ENCODE assay signal across 8 mouse cellular contexts in genomic region chr11:72961072-72961980, GRCm38 (mm10). TPM values are rescaled to one million over a fixed set of nuclear protein-coding genes. Genes with fewer than 3 reads are reported as not detected.
DNase-seq lines count a peak whose midpoint lies in the region; ATAC-seq lines count a peak whose summit lies in the region.

TSS of gene Atp2a3 (plus strand) at chr11:72961169.

- DNase-seq in urinary bladder, adult 2 months (ENCODE audit: low spot score): no peak
- no peak for DNase-seq in urinary bladder, adult 18-20 months (ENCODE audit: low spot score in 2 of 2)
- peak; percentile 39 for DNase-seq in gastrocnemius, postnatal 14 days
- peak; percentile 88 for DNase-seq in induced T-regulatory cell, adult 2 months (ENCODE audit: low read depth)
- peak; percentile 16 for DNase-seq in retina, embryonic 14.5 days (ENCODE audit: low spot score)
- DNase-seq in layer of hippocampus, postnatal 10 days (ENCODE audit: low spot score in 2 of 2): no peak
- DNase-seq in right cerebral cortex, postnatal 4 days: no peak

- 0 out of 2 replicates have a peak within 1 kb of the TSS, but pooled peaks have one; percentile 13 for H3K9ac ChIP-seq in lung, embryonic 15.5 days

- peaks cover 52% of the 10 kb centered on the region for H3K4me1 ChIP-seq in lung, embryonic 15.5 days

- no peaks in the 10 kb centered on the region for H3K36me3 ChIP-seq in lung, embryonic 15.5 days

- intact Hi-C loops in gastrocnemius, postnatal 14 days (cut with DNase I; ENCODE audit: low total_unique reads): no loop called here

- no peaks in the 10 kb centered on the region for H3K9me3 ChIP-seq in lung, embryonic 15.5 days

- ATAC-seq in lung, embryonic 15.5 days (ENCODE audit: borderline replicate concordance, extremely low read depth, low FRiP score, low TSS enrichment): peak; percentile 58; the same call in 1 of the 2 replicates

- H3K4me3 ChIP-seq in lung, embryonic 15.5 days: peak within 1 kb of the TSS; percentile 45

- peak within 1 kb of the TSS; percentile 81 for H3K4me2 ChIP-seq in lung, embryonic 15.5 days

- no peak within 1 kb of the TSS for H3K27ac ChIP-seq in lung, embryonic 15.5 days

- WGBS in lung, embryonic 15.5 days: 4% methylated on average over 70 of the region's 70 CpGs

- peaks cover 20% of the 10 kb centered on the region for H3K27me3 ChIP-seq in lung, embryonic 15.5 days

RNA-seq across cellular contexts. Expression of gene Atp2a3, which starts in this region (rescaled TPM):
- 24.7 and 35.1 TPM in 2 replicates for polyA plus RNA-seq in urinary bladder, adult 2 months (2012; rRNA removed)
- 10 to 100 TPM; 18.5 to 18.6 TPM for total RNA-seq in gastrocnemius, postnatal 14 days (2021)
- 13.9 and 16.2 TPM in 2 replicates for polyA plus RNA-seq in lung, embryonic 15.5 days (2015; fragmentation: Nextera tagmentation; extraction: Ambion mirVana)
- total RNA-seq in layer of hippocampus, postnatal 10 days (2021): 1 to 10 TPM; 5.8 to 7.6 TPM

Comparison
In these comparisons a context has a peak if more than half of its experiments do, and no peak if none do; other contexts are left out.
1. DNase-seq: peak in gastrocnemius, postnatal 14 days (single experiment), induced T-regulatory cell, adult 2 months (single experiment) and retina, embryonic 14.5 days (single experiment); none in urinary bladder, adult 2 months (single experiment), urinary bladder, adult 18-20 months (0 of 2), layer of hippocampus, postnatal 10 days (0 of 2) and right cerebral cortex, postnatal 4 days (single experiment).